Mouse (Mus musculus) G1E (cell line): ENCODE measurements around the gene Acot7.

ENCODE experiments used
- CTCF ChIP-seq: IDR thresholded peaks from 2 replicates; pipeline ENCODE4 v1.5.1; 2012; ENCODE audit warnings: low read depth, low read length, inconsistent platforms, mixed read lengths
- GATA1 ChIP-seq: IDR thresholded peaks from 2 replicates; pipeline ENCODE4 v1.6.1; 2012; ENCODE audit warnings: borderline replicate concordance, low read length, inconsistent platforms, mixed read lengths
- TAL1 ChIP-seq: conservative IDR thresholded peaks from 2 replicates; pipeline ENCODE4 v1.6.1; 2012; ENCODE audit warnings: low read depth, low read length, inconsistent platforms, mixed read lengths

GRCm38 (mm10) chr4:152244545-152245522 is 66.9 kb downstream of the Acot7 start:
- TF ChIP-seq CTCF, result no peak
- TF ChIP-seq TAL1, result no peak
- no peak for TF ChIP-seq GATA1
